Mouse (Mus musculus) liver, embryonic 14.5 days (tissue): ENCODE data around the gene Riok1.

Experiments
- CTCF ChIP-seq: IDR thresholded peaks from 2 replicates; pipeline ENCODE4 v1.5.1; 2016; ENCODE audit warnings: antibody characterized with exemption, low read depth, control low read depth
- EP300 ChIP-seq: IDR thresholded peaks from 2 replicates; pipeline ENCODE4 v1.6.1; 2016; ENCODE audit warnings: antibody characterized with exemption, low read depth

GRCm38 (mm10) chr13:38088008-38088407, 51.2 kb downstream of the Riok1 start:
- TF ChIP-seq CTCF (no peak), EP300 (no peak)
